Mouse (Mus musculus) T-helper 1 cell (primary cell): ENCODE data around the gene Zdhhc22.

Experiments
- in situ Hi-C: fragments of 300-600 bp; cut with MboI, MseI; formaldehyde crosslinking; loops from one replicate; pipeline ENCODE4 v1.15.1; 2025; ENCODE audit warnings: high pct_unique_total_duplicates

Zdhhc22 gene

GRCm38 (mm10) chr12:86964278-86965057 is 25.8 kb downstream of the Zdhhc22 start:
- in situ Hi-C loops: no loop called here

DNA sequence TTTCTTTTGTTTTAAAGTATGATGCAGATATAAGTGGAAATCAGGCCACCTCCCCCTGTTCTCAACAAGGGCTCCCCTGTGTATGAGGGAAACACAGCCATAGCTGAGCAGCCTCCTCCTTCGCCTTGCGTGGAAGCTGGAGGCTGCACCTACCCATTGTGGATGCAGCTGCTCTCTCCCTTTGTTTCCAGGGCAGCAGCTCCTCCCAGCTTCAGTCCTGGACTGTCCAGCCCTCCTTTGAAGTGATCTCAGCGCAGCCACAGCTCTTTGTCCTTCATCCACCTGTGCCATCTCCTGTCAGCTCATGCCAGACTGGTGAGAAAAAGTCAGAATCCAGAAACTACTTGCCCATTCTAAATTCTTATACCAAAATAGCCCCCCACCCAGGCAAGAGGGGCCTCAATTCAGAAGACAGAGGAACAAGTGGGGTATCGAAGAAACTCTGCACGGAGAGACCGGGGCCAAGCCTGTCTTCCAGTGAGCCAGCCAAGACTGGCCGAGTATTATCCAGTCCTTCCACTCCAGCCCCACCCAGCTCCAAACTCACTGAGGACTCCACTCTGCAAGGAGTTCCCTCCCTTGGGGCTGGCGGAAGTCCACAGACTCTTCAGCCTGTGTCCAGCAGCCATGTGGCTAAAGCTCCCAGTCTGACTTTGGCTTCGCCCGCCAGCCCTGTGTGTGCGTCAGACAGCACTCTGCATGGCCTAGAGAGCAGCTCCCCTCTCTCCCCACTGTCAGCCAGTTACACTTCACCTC is 28.5 kb downstream of the Zdhhc22 start:
- in situ Hi-C loops: no loop called here

DNA sequence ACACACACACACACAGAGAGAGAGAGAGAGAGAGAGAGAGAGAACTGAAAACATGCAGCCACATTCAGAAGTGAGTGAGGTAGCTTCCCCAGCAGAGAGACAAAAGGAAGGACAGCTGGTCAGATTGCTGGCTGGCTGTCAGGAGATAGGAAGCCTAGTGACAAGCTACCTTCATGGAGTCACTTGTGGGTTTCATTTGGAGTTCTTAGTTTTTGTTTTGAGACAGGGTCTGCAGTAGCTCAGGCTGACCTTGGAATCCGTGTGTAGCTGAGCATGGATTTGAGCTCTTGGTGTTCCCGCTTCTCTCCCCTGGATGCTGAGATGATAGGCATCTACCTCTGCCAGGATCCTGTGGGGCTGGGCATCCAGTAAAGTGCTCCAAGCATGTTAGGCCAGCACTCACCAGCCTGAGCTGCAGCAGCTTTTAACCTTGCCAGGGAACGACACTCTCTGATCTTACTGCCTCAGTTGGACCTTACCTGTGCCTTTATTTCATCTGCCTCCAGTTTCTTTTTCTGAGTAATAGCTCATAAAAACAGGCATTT is 29.4 kb downstream of the Zdhhc22 start:
- in situ Hi-C loops: no loop called here

- in situ Hi-C loops: no loop called here
Measured at GRCm38 (mm10) chr12:86960138-86960537, 30.1 kb downstream of the Zdhhc22 start.

DNA sequence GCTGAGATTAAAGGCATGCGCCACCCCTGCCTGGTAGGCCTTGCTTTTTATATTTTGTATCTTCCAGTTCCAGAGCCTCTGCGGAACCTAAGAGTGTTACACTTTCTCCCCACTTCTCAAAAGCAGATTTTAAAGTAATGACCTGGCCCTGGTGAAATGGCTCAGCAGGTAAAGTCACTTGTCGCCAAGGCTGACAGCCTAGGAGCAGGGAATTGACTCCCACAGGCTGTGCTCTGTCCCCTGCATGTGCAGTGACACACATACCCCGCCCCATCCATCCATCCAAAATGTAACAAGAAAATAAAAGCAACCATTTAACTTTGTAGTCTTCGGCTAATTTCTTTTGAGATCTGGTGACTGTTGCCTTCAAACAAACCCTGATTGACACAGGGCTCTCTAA is 30.6 kb downstream of the Zdhhc22 start:
- in situ Hi-C loops: no loop called here

GRCm38 (mm10) chr12:86958558-86958957 is 31.7 kb downstream of the Zdhhc22 start:
- in situ Hi-C loops: no loop called here

DNA sequence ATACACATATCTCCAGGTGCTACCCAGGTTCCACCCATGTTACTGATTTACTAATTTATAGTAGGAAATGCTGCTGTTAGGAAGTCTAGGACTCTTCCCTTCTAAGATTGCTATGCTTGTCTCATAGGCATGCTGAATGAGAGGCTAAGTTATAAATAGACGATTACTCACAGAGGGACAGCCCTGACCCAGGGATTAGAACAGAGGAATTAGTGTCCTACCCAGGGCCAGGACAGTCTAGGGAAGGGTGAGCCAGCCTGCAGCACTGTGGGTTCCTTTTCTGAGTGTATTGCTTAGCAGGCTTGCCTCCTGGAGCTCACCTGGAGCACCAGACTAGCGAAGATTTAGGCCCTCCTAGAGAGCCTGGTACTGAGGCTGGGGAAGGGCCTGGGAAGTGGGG is 34.3 kb downstream of the Zdhhc22 start:
- in situ Hi-C loops: no loop called here

DNA sequence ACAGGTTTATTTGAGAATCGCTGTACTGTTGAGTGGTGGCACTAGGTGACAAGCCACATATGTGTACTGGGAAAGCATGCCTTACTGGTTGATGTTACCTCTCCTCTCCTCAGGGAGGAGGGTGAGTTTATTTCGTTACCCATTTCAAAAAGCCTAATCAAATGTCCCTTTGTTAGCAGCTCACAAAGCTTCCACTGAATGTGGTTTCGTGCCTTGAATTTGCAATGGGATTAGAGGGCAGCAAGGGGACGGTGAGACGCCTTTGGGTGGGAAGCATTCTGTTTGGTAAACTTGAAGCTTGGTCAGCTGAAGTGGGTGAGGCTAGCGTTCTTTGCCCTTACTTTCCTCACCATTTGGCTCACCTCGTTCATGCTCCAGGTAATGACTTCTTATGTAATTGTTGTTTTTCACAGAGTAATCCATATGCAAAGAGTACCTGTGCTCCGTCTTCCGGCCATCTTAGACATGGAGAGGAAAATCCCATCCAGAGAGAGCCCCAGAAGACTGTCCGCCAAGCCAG is 37.8 kb downstream of the Zdhhc22 start:
- in situ Hi-C loops: no loop called here

- in situ Hi-C loops: no loop called here
Measured at GRCm38 (mm10) chr12:86950961-86951360, 39.3 kb downstream of the Zdhhc22 start.

DNA sequence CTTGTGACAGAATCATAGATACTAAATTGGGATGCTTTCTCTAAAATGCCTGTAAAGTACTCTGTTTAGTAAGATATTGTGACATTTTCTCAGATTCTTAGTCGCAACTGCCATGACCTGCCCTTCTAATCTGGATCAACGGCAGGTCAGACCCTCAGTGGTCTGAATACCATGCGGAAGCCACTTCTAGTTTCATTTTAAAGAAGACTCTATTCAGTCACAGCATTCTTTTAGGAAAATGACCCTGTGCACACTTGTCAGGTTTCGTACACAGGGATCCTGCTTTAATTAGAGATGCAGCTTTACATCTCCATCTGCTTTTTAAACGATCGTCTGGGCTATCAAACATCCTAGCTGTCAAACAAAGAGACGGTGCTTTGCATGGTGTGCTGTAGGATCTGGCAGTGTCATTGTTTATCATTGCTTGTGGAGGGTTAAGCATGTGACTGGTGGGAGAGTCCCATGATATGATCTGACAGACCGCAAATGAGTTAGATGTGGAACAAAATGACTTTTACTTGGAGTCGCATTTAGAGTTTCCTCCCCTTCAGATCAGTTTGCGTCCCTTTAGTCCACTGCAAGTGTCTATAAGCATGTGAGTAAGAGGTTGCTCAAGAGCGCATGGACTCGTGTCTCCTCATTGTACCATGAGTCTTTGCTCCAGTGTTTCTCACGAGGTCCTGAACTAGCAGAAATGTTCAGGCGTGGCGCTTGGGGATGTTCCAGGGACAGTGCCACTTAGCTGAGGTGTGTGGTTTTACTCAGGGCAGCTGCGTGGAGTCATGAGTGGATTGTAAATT is 39.9 kb downstream of the Zdhhc22 start:
- in situ Hi-C loops: no loop called here

DNA sequence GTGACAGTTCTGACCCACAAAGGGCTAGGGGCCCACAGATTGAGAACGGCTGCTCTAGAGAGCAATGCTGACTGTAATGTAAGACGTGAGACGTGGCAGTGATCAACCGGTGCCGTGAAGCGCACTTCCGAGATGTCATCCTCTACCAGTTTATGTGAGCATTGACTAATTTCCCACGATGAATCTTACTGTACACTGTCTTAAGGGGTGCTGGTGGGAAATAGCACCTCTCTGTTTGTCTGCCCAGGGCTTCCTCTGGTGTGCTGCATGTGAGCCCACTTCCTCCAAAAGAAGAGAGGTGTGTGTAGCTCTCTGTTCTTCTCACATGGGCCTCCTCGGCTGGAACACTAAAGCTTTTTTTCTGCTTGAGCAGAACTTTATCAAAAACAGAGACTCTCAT is 40.7 kb downstream of the Zdhhc22 start:
- in situ Hi-C loops: no loop called here

- in situ Hi-C loops: no loop called here
Measured at GRCm38 (mm10) chr12:86948627-86949026, 41.6 kb downstream of the Zdhhc22 start.

GRCm38 (mm10) chr12:86947681-86948401 is 42.4 kb downstream of the Zdhhc22 start:
- in situ Hi-C loops: no loop called here

- in situ Hi-C loops: no loop called here
Measured at GRCm38 (mm10) chr12:86946862-86947574, 43.2 kb downstream of the Zdhhc22 start, which contains the start of gene Cipc. Gene Cipc, plus strand, starts transcription at chr12:86947043.

DNA sequence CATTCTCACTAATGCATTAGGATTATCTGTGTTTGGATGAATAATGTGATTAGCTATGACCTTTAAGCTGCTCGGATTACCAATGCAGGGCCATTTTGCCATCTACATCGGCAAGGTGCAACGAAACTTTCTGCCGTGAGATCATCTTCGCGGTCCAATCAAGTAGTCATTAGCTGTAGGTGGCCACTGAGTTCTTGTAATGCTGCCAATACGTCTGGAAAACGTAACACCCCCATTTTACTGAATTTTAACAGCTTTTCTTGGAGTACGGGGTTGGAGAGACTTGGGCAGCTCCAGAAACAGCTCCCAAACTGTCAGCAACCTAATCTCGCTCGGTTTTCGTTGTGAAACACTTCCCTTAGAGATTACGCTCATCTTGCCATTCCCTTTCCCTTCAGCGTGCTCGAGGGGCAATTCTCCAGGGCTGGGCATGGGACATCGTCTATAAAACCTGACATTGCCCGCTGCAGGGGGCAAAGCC is 43.9 kb downstream of the Zdhhc22 start:
- in situ Hi-C loops: no loop called here

DNA sequence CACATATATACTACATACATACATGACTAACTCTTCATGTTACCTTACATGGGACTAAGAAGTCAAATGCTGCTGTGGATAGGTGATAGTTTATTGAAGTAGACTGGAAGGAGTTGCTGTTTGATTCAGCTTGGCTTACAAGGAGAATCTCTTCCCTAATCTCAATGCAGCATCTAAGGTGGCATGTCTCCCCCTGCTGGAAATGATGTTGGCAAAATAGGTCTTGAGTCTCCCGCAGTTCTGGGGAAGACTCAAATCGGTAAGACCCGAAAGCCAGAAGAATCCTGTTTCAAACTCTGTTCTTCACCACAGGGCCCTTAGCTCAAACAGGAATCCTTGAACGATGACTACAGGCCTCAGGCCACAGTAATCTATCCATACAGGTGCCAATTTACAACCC is 45.1 kb downstream of the Zdhhc22 start:
- in situ Hi-C loops: no loop called here

GRCm38 (mm10) chr12:86943421-86943820 is 46.8 kb downstream of the Zdhhc22 start:
- in situ Hi-C loops: no loop called here

DNA sequence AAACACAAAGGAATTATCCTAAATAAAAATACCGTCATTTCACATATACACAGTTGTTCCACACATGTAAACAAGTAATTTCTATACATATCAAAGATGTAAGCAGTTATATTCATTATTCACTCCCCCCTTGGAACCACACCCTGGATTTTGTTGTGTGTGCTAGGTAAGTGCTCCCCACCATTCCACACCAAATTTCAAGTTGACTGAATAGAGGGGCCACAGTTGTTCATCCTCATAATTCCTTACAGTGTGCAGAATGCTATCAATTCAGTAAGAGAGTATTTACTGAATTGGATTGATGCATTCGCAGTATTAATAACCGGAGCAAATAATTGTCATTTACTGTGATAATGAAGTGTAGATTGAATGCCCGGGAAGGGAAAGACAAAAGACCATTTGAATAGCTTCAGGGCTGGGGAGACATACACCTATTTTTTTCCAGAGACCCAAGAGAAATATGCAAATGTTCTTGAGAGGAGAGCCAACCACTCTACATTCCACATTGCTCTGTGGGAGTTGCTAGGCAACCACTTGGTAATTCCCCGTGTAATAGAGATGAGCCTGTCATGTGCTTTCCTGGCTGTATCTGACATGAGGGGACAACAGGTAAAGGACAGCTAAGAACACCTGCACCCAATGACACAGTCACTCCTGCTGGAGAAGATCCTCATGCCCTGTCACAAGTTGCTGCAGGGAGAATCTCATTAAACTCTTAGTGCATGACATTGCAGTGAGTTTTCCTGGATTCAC is 48.3 kb downstream of the Zdhhc22 start:
- in situ Hi-C loops: no loop called here

GRCm38 (mm10) chr12:86941173-86941572 is 49.1 kb downstream of the Zdhhc22 start:
- in situ Hi-C loops: no loop called here
